Mouse (Mus musculus): ENCODE data around the gene Cask.

- no peak for TF ChIP-seq POLR2A (IDR thresholded peaks at IDR 0.05; ENCODE audit: control insufficient read depth in 1 of 2, insufficient read depth in 1 of 2, low read depth in 1 of 2, low read length in 2 of 2, poor library complexity in 1 of 2)
- no peak for TF ChIP-seq MEF2A (IDR thresholded peaks at IDR 0.05; ENCODE audit: extremely low read depth, insufficient replicate concordance, low read depth, low read length, poor library complexity, severe bottlenecking)
- no peak for TF ChIP-seq GABPA (IDR thresholded peaks at IDR 0.05; ENCODE audit: low read depth, low read length)
- no peak for TF ChIP-seq CTCF (IDR thresholded peaks at IDR 0.05 in 2 of 3, conservative IDR thresholded peaks at IDR 0.05 in 1 of 3; ENCODE audit: control insufficient read depth in 1 of 3, insufficient read depth in 1 of 3, low read depth in 2 of 3, low read length in 3 of 3, poor library complexity in 1 of 3, severe bottlenecking in 1 of 3)
Observed at GRCm38 (mm10) chrX:13700681-13701080, 150.5 kb downstream of the Cask start.
